Mouse (Mus musculus) heart, postnatal 0 days (tissue): ENCODE measurements at regions not wholly inside any gene's neighbourhood (a gene's known extent, or its start where the extent isn't known, plus 50 kb on each side); places are given as distances from the start of the nearest gene placed in this dataset.

Experiments
- CTCF ChIP-seq: IDR thresholded peaks from 2 replicates; pipeline ENCODE4 v1.5.1; 2016; ENCODE audit warnings: antibody characterized with exemption, control low read depth, low read depth
- EP300 ChIP-seq: IDR thresholded peaks from 2 replicates; pipeline ENCODE4 v1.6.1; 2016; ENCODE audit warnings: antibody characterized with exemption, low read depth

GRCm38 (mm10) chr1:63977302-63977888 lies 144.7 kb downstream of the Klf7 start:
- TF ChIP-seq CTCF (no peak), EP300 (no peak)
